Mouse (Mus musculus) brain, embryonic 14.5 days (tissue): Measurements from ENCODE around the gene Tmem259.
A peak's percentile ranks its signal among the peaks of the same experiment; 100 is the strongest.

Source experiments
- CTCF ChIP-seq: fragments of 200-500 bp; IDR thresholded peaks from 2 replicates; pipeline ENCODE4 v1.5.1; 2012; ENCODE audit warnings: inconsistent platforms, mild to moderate bottlenecking, moderate library complexity, borderline replicate concordance; ENCODE audit not compliant: insufficient read depth, insufficient read length; ENCODE audit errors: extremely low read depth
- POLR2A ChIP-seq: fragments of 200-500 bp; IDR thresholded peaks from 2 replicates; pipeline ENCODE4 v1.6.1; 2012; ENCODE audit warnings: mild to moderate bottlenecking, inconsistent platforms, borderline replicate concordance; ENCODE audit not compliant: poor library complexity, insufficient read depth, insufficient read length, severe bottlenecking; ENCODE audit errors: extremely low read depth

- peak; percentile 13; the same call in 1 of the 2 replicates for TF ChIP-seq CTCF
- no peak for TF ChIP-seq POLR2A
Observed at GRCm38 (mm10) chr10:79991548-79991947, 7.4 kb upstream of the Tmem259 start.
